16 mouse cellular contexts compared by ENCODE assay signal in genomic region chr2:4399721-4400120, GRCm38 (mm10).
DNase-seq lines count a peak whose midpoint lies in the region; ATAC-seq lines count a peak whose summit lies in the region.
"Had no signal": no experiment of that assay in that cellular context is flagged by ENCODE, and none has a peak within 500 bp of the region (broad histone marks: within the 10 kb centered on the region; RNA-seq: fewer than 3 reads in every experiment).

No protein-coding gene starts in this region.

- H3K9me3 ChIP-seq in hindbrain, embryonic 13.5 days: no peaks in the 10 kb centered on the region
- no peaks in the 10 kb centered on the region for H3K9me3 ChIP-seq in midbrain, embryonic 12.5 days
- H3K9me3 ChIP-seq: limb, embryonic 15.5 days had no signal

- H3K4me1 ChIP-seq in hindbrain, embryonic 13.5 days (replicated peaks): peaks cover 37% of the 10 kb centered on the region
- peaks cover 27% of the 10 kb centered on the region for H3K4me1 ChIP-seq in midbrain, embryonic 12.5 days

- no peak for ATAC-seq in hindbrain, embryonic 13.5 days (ENCODE audit: low FRiP score)
- ATAC-seq in midbrain, embryonic 12.5 days (ENCODE audit: low FRiP score, low read depth): no peak

- WGBS in hindbrain, embryonic 13.5 days: 59% methylated on average over 1 of the region's 1 CpGs
- 68% methylated on average over 1 of the region's 1 CpGs for WGBS in midbrain, embryonic 12.5 days

- no peaks in the 10 kb centered on the region for H3K36me3 ChIP-seq in hindbrain, embryonic 13.5 days
- no peaks in the 10 kb centered on the region for H3K36me3 ChIP-seq in midbrain, embryonic 12.5 days
- H3K36me3 ChIP-seq: heart, embryonic 10.5 days; limb, embryonic 15.5 days had no signal

- H3K4me2 ChIP-seq in hindbrain, embryonic 13.5 days: no peak overlapping the region
- H3K4me2 ChIP-seq in midbrain, embryonic 12.5 days (replicated peaks): no peak overlapping the region

- no peak overlapping the region for H3K9ac ChIP-seq in hindbrain, embryonic 13.5 days
- no peak overlapping the region for H3K9ac ChIP-seq in midbrain, embryonic 12.5 days (replicated peaks)
- H3K9ac ChIP-seq: limb, embryonic 15.5 days had no signal

- peak overlapping the region; percentile 100 for H3K27ac ChIP-seq in hindbrain, embryonic 13.5 days
- H3K27ac ChIP-seq in midbrain, embryonic 12.5 days (replicated peaks): peak overlapping the region; percentile 98; the same call in 1 of the 2 replicates
- H3K27ac ChIP-seq: gastrocnemius, adult 2 months; heart, embryonic 10.5 days had no signal

- DNase-seq in 3T3-L1 (ENCODE audit: low read depth, low spot score) (peak; percentile 72), NIH3T3 (ENCODE audit: low read depth) (peak; percentile 74)
- no peak for DNase-seq in layer of hippocampus, adult 11-12 months (ENCODE audit: low spot score)
- no peak for DNase-seq in kidney, adult 18-20 months
- no peak for DNase-seq in heart, postnatal 4 days
- no peak for DNase-seq in cerebellum, postnatal 14 days
- DNase-seq: adrenal gland, adult 8-10 months; cerebellum, postnatal 25 days; gastrocnemius, adult 2 months; kidney, postnatal 14 days; lung, postnatal 14 days had no signal

- no peaks in the 10 kb centered on the region for H3K27me3 ChIP-seq in hindbrain, embryonic 13.5 days
- no peaks in the 10 kb centered on the region for H3K27me3 ChIP-seq in midbrain, embryonic 12.5 days
- H3K27me3 ChIP-seq: CH12.LX; limb, embryonic 15.5 days had no signal

- H3K4me3 ChIP-seq in hindbrain, embryonic 13.5 days: no peak overlapping the region
- H3K4me3 ChIP-seq in midbrain, embryonic 12.5 days: no peak overlapping the region
- H3K4me3 ChIP-seq: gastrocnemius, adult 2 months; limb, embryonic 15.5 days had no signal

Comparison
In these comparisons a context has a peak if more than half of its experiments do, and no peak if none do; other contexts are left out.
1. DNase-seq: peak in 3T3-L1 (single experiment) and NIH3T3 (single experiment); none in layer of hippocampus, adult 11-12 months (single experiment), kidney, adult 18-20 months (single experiment), heart, postnatal 4 days (single experiment) and cerebellum, postnatal 14 days (0 of 2).